Mouse (Mus musculus) left cerebral cortex, adult 18-20 months (tissue): ENCODE results near the gene Lrmda. TPM values are rescaled to one million over a fixed set of nuclear protein-coding genes. Genes with fewer than 3 reads are reported as not detected.

Experiments used
- DNase-seq, 2 experiments: peaks; one replicate each; pipeline ENCODE4 v3.0.0; 2021 to 2022; ENCODE audit warnings: low spot score in 2 of 2, mixed read lengths in 1 of 2
- total RNA-seq, 2 experiments: library from RNA; stranded (reverse); gene quantifications; 2 replicates each; pipeline ENCODE4 v1.2.3; 2021

The Lrmda gene
- total RNA-seq, 2 experiments from 2014 or later, result 1.4 to 1.7 TPM

DNA sequence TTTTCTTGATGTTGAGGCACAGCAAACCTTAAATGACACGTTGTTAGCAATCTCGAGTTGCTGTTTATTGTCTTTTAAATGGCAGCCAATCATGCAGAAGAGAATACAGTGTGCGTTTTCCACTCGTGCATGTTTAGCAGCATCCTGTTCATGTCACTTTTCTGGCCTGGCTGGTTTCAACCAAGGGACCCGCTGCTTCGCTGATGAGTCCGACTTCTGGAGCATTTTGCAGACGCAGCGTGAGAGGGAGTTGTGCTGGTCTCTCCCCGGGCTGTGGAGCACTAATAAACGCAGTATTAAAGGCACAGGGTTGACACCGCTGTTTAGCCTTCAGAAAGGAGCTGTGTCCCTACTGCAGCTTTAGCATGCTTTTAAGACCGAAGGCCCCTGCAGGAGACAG lies 133.2 kb downstream of the Lrmda start:
- no peak for DNase-seq

DNA sequence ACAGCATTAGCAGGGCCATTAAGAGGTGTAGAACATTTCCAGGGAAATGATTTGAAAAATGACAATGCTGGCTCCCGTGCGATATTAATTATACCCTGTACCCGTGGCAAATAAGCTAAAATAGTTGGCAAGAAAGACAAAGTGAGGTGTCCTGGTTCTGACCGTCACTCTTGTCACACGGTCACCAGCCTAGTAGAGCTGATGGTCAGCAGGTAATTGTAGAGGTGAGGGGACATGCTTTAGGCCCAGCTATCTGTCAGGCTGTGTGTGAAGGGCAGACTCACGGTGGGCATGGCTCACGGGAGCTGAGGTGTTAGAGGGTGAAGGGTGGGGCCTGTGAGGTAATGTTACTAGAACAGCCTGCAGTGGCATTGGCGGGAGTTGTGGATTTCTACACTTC lies 134.6 kb downstream of the Lrmda start:
- DNase-seq, result no peak

DNA sequence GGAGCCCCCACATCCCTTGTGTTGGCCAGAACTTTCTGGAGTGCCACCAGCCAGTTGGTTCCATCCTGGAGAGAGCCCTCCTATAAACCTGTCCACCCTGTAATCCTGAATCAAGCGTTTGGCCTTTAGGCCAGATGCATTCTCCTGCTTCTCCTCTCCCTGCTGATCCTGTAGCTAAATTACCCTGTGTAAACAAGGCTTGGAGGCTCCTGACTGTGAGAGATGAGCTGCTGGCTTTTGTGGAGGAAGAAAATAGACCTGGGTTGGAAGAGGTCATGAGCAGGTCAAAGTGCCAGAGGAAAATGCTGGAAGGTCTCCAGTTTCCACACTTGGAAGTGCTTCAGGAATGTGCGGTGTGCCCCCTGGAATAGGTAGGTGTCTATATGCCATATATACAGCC lies 135.5 kb downstream of the Lrmda start:
- DNase-seq, result no peak

DNA sequence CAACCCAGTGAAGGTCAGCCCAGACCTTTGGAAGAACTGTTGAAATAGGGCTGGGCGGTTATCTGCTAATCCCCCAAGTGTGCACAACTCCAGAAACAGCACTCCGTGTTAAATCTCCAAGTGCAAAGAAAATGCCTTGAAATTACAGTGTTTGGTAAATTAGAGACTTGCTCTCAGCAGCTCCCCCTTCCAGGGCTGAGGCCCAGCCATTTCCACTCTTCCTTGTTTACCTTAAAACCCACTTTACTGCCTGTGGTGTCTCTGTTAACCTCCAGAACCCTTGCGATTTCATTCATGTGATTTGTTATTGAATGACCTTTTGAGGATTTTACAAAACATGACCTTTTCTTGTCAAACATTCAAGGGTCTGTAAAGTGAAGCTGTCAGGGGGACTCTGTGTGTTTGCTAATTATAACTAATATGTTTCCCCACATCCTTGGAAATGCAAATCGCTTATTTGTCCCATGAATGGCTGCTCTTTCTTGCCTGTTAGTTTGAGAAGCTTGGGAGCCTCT lies 136.1 kb downstream of the Lrmda start:
- DNase-seq, result no peak

DNA sequence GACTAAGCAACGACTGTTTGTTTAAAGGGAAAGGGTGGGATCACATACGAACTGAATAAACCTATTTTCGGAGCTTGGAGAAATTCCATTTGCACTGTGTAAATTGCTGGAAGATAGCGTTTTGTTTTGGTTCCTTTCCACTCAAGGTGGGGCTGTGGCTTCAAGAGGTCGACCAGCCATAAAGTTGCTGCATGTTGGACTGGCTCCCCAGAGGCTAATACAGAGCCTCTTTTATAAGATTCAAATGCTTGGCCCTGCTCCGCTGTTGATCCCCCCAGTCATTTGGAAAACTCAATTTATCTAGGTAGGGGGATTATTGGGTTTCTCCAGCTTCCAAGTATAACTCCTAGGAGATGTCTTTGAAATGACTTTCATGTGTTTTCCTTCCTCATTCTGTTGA lies 137.5 kb downstream of the Lrmda start:
- no peak for DNase-seq

DNA sequence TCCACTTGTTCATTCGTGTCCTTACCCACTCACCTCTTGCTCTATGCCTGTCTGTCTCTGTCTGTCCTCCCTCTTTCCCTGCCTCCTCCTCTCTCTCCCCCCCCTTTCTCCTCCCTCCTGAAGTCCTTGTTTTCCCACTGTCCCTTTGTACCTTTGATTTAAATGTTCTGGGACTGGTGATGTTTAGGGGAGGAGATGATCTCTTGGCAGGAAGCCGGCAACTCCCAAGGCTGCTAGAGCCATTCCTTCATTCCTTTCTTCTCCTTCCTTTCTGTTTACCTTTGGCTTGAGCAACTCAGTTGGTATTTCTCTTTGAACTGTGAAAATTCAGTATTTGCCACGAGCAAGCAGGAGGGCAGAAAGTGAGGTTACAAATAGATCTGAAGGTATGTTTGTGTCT lies 141.9 kb downstream of the Lrmda start:
- no peak for DNase-seq

DNA sequence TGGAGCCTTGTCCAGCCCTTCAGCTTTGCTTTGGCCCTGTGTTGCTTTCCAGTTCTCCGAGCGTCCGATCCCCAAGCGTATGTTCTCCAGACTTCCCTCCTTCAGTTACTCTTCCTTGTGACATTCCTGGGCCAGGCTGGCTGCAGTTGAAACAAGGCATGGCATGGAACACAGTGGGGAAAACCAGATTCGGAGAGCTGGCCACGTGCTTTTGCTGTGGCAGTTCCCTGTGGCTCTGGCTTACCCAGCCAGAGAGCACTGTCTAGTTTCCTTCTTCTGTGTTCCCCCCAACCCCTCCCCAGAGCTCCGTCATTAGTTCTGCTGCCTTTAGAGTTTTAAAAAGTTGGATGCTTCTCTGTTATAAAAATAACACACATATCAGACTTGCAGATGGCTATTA lies 147.8 kb downstream of the Lrmda start:
- DNase-seq, result no peak

DNA sequence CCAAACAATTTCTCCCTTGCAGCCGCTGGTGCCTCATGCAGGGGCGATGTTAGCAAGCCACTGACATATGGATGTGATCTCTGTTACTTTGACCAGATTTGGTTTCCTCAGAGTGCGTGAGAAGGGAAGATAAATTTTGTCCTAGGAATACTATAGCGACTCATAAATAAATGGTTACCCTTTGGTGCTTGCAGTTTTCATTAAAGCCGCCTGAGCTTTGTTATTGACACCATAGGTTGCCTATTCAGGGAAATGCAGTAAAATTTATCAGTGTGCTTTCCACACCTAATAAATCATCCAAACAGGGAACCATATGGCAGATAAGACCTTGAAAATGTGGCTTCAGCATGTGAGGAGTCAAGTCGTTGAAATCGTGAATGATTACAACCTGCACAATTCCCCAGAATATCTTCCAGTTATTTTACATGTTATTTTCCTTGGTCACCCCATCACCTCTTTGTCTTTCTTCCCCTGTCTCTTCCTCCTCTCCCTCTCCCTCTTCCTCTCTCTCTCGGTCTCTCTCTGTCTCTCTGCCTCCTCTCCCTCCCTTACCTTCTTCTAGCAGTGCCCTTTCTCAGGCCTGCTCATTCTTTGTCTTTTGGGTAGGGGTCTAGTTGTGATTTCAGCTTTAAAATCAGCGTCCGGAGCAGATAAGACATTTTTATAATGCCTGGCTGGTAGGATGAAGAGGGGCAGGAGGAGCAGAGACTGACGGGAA lies 148.7 kb downstream of the Lrmda start:
- no peak for DNase-seq

DNA sequence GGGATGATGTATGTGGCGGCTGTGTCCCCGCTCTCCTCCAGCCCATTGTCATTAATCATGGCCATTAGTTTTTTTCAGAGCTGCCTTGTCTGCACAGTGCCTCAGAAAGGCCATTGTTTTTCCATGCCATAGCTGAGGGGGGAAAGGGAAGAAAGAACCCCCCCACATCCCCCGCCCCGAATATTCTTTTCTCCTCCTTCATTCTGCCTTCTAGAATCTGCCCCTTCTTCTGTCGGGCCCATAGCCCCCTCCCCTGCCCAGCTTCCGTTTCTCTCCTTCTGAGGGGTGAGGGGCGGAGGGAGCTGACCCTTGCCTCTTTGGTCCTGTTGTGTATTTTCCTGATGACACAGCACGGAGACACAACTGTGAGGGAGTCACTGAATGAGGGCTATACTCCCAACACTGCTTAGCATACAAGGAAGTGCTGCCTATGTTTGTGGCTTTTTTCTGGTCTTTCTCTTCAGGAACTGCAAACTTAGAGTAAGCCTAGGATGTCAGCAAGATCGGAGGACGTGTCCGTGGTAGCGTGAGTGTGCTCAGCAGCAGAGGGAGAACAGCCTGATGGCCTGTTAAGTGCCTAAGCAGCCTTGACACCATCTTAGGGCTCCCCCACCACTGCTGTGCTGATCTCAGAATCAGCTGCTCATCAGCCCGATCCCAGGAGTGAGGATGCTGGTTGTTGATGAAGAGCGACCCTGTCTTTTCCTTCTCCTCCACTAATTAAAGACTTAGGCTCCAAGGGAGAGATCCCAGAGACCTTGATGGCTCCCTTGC lies 149.5 kb downstream of the Lrmda start:
- no peak for DNase-seq

DNA sequence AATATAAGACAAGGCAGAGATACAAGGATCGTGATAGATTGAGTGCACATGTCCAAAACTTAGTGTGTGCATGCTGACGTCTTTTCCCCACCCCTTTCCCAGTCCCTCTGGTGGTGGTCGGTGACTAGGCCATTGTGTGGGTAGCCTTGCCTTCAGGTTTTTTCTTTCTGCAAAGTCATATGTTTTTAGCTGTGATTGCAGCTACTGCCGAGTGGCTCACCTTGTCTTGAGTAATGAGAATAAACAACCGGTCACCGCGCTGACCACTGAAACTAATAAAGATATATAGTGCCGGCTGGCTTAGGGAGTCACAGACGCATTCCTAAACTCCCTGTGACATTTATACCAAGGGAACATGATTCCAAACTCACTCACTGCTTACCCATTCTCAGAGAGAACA lies 155.2 kb downstream of the Lrmda start:
- no peak for DNase-seq

DNA sequence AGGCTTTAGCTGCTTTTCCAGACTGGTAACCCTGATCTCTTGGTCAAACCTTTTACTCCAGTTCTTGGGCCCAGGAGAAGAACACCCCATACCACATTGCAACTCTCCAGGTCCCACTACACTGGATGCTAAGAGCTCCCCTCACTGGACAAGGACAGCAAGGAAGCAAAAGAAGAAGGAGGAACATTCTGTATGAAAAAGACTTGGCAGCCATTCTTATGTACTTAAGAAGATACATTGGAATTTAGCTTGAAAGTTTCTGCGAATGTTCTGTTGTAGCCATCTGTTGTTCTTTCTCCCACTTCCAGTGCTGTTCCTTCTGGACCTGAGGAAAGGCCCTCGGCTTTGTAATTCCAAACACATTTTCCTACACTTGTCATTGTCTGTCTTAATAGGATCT lies 160.2 kb downstream of the Lrmda start:
- DNase-seq, result no peak

DNA sequence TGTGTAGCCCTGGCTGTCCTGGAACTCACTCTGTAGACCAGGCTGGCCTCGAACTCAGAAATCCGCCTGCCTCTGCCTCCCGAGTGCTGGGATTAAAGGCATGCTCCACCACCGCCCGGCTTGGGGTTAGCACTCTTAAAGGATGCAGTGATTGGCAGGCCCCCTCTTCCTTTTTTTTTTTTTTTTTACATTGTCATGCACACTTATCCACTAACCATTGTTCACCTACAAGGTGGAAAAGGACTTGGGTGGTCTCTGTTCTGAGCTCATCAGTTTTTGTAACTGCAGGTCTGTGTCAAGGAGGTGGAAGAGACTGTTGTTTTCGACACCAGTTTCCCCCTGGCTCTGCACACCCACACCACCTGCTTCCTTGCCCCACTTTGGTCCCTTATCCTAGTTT lies 162.0 kb downstream of the Lrmda start:
- DNase-seq, result no peak

DNA sequence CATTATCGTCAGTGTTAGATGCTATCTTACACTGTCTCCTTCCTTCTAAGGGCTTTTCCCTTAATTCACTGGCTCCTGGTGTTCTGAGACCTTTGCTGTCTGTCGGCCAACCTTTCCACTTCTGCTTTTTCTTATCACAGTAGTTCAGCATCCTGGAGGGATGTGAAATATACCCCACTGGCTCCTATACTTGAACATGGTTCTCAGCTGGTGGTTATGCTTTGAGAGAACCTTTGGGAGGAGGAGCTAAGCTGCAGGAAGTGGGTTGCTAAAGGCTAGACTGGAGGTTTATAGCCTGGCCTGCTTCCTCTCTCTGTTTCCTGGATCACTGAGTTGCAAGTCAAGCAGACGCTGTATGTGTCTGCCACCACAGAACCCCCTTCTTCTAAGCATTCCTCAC lies 163.7 kb downstream of the Lrmda start:
- no peak for DNase-seq

DNA sequence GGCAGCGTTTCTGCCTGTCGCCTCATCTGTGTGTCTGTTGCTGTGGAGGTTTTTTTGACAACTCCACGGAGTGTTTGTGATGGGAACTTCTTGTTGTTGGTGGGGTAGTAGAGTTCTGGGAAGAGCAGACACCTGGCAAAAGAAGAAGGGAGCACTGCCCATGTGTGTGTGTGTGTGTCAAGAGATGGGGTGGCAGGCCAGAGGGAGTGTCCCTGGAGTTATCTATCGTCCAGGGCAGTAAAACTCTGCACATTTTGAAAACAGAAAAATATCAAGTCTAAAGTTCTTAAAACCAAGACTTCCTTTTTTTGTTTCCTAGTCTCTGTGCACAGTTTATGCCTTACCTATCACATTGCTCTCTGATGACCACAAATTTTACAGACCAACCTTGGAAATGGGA lies 165.9 kb downstream of the Lrmda start:
- no peak for DNase-seq

DNA sequence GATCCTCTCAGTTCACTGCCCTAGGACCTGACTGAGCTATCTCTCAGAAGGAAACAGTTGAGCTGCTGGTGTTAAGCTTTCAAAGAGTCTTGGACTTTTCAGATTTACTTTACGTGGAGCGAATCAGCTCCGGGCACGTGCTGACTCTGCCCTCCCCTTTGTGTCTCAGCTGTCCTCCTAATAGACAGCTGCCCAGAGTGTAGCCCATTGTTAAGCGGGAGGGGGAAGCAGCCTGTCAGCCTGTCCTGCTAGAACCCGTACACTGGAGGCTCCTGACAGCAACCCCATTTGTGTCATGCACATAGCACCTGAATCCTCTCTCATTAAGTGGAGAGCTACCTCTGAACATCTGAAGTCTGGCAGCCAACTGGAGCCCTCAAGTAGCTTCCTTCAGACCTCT lies 170.6 kb downstream of the Lrmda start:
- DNase-seq, result no peak

DNA sequence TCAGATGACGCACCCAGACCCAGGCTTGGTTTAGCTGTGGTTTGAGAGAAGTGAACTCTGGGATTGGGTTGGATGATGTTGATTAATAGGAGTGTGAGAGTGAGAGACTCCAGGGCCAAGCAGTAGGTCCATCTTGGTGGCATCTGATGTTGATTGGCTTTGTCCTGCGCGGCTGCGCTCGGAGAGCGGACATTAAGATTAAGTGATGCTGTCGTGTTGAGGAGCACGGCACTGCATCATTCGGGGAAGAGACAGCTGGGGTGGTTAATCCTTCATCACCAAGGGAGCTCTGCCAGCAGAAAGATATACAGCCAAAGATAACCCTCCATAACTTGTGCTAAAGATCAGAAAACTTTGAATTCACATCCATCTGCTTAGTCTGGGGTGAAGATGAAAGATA lies 172.7 kb downstream of the Lrmda start:
- no peak for DNase-seq

DNA sequence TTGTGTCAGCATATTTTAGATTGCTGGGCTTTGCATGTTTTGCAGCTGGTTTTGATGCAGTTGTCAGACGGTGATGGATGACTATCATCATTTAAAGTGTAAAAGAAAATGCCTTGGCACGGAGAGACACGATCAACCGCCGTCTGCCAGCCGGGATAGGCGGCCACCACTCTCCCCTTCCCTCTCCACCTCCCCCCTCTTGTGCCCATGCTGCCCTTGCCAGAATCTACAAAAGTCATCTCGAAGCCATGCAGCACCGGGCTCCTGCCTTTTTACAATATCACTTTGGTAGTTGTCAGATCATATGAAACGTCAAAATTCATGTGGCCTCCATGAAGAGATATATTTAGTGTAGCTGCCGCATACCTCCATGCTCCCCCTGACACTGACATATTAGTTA lies 178.5 kb downstream of the Lrmda start:
- DNase-seq, result no peak

DNA sequence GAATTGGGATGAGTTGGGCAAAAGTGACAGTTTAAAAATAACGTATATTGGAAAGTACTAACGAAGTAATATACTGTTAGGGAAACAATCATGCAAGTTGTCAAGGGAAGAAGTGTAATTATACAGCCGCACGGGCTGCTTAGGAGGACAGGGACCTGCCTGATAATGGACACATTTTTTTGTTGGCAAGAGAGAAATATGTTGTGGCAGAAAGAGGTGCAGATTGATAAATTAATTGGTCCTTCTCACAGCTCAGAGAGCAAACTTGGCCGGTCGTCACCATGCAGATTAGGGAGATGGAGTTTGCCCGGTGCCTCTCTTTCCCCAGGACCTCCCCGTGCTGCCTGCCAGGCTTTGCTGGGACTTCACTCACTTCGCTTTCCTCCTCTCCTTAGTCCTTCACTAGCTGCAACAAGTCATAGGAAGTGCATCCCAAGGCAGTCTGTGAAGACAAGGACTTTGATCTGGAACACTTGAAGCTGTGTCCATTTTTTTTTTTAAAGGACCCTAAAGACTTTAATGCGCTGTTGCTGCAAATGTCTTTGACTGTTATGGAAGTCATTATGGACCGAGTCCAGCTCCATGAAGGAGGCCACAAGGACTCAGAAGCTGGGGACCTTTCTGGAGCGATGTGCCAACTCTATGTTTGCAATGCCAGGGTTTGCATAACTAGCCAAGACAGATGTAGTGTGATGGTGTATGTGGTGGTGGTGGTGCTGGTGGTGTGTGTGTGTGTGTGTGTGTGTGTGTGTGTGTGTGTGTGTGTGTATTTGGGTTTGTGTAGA lies 179.3 kb downstream of the Lrmda start:
- no peak for DNase-seq

DNA sequence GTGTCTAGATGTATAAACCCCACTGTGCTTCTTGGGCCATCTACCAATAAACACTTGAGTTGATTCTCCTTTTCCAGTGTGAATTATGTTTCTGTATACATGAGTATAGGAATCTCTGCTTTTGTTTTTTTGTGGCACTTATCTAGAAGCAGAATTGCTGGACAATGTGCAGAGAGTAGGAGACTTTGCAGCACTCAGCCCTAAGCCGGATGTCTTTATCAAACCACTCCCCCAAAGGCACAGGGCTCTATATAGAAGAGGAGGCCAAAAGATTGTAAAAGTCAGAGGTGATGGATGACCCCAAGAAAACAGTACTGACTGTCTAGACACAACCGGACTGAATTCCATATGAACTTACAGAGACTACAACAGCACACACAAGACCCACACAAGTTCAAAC lies 182.2 kb downstream of the Lrmda start:
- DNase-seq, result no peak

DNA sequence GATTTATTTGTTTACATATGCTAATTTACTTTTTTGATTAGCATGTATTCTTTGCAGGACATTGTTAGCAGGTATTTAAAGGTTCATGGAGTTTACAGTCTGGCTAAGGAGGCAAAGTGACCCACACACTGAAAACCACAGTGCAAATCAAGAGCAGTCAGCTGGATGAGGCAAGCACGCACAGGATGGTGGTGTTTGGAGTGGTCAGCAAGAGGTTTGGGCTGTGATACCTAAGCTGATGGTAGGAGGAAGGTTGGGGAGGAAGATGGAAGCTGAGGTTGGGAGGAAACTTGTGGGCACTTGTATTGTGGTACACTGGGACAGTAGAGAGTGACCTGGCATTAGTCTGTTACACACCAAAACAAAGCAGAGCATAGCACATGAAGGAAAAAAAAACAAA lies 191.1 kb downstream of the Lrmda start:
- DNase-seq, result no peak

DNA sequence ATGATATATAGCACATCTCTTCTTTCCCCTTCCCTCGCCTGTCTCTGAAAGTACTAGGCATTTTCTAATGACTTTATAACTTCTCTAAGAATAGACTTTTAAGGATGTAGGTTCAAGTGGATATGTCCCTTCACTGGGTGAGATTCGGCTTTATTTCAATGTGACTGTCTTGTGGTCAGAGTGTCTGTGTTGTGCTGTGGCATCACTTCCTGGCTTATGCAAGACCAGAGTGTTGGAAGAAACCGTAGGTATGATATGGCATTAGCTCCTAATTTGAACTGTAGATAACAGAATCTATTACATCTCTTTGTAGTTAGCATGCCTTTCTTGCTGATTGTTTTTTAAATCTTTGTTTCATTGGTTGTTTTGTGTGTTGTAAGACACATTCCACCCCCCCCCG lies 198.7 kb downstream of the Lrmda start:
- no peak for DNase-seq

DNA sequence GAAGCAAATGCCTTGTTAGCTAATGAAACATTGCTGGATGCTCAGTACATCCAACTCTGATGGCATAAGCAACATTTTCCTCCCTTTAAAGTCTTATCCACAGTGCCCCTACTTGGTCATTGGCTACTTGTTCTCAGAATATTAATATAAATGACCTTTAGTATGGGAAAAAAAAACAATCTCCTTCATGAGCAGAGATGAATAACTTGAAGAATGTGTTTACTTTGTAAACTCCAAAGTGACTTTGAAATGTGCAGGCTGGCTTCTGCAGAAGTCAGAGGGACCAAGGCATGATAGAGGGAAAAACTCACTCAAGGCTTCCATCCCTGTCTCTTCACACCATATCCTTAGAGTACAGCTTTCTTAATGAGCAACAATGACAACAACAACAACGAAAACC lies 202.5 kb downstream of the Lrmda start:
- no peak for DNase-seq
